Mouse (Mus musculus): ENCODE measurements around the gene Topaz1. TPM values are rescaled to one million over a fixed set of nuclear protein-coding genes. Genes with fewer than 3 reads are reported as not detected.

The Topaz1 gene
- total RNA-seq, 2 experiments from 2014 or later = not detected

DNA sequence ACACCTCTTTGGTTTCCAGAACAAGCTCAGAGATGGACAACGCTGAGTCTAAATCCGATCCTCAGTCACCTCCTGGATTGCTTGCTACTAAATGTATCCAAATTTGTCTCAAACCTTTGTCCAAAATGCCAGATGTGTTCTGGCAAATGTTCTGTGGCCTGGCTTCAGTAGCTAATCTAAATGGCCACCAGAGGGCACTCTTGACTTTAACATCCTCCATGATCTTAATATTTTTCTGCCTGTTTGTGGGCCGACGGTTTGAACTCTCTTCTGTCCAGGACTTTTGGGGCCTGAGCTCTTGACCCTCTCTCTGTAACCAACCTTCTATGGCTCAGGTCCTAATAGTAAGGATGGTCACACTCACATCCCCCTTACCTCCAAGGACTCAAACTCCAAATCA is 10.4 kb upstream of the Topaz1 start:
- Histone ChIP-seq H3K4me3 (no peak overlapping the region), H3K27ac (no peak overlapping the region)
- TF ChIP-seq CTCF (IDR thresholded peaks at IDR 0.05) = peak; percentile 77
- intact Hi-C loops (cut with DNase I) = loop anchor here (5.0 to 10.0 kb wide), 4 partner anchors 71 to 516 kb away; partner anchors contain the start of gene Tcaim
- no peak for DNase-seq (ENCODE audit: extremely low spot score in 1 of 2, low spot score in 2 of 2)

DNA sequence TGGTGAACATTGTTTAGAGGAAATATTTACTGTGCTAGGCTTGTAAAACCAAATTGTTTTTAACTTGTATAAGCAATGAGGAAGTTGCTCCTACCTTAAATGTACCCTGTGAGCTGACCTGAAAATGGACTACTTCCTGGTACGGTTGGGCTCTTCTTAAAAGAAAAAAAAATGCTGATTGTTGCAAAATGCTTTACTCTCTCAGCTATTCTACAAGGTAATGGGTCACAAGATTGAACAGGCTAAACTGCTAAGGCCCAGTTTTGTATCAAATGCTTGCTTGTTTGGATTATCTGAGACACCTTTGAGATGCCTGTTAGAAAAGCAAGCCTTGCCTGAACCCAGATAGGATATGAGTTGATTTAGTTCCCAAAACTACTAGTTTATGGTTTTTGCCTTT is 1.3 kb upstream of the Topaz1 start:
- intact Hi-C loops (cut with DNase I) = no loop called here

DNA sequence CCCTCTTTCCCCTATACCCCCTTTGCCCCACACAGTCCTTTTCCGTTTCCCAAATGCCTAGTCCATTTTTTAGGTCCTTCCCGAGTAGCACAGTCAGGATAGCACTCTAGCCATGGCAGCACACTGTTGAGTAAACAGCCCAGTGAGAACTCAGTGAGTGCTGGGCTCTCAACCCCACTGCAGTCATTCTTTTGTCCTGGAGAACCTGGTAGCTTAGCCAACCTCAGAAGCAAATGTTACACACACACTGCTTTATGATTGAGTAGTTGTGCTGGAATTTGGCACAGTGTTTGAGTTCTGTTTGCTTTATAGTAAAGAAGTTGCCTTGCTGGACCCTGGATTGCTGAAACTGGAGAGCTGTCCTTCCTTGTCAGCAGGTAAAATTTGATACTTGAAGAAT is 10.5 kb downstream of the Topaz1 start:
- no peak for TF ChIP-seq CTCF (IDR thresholded peaks at IDR 0.05)
- no peak overlapping the region for H3K4me3 ChIP-seq
- H3K27ac ChIP-seq = no peak overlapping the region
- intact Hi-C loops (cut with DNase I) = no loop called here
- no peak for DNase-seq (ENCODE audit: extremely low spot score in 1 of 2, low spot score in 2 of 2)

More for the DNA sequence above, 1.3 kb upstream of the Topaz1 start:
- TF ChIP-seq CTCF (IDR thresholded peaks at IDR 0.05) = no peak
- Histone ChIP-seq H3K27ac (no peak overlapping the region), H3K4me3 (no peak overlapping the region)
- DNase-seq (ENCODE audit: extremely low spot score in 1 of 2, low spot score in 2 of 2) = no peak

DNA sequence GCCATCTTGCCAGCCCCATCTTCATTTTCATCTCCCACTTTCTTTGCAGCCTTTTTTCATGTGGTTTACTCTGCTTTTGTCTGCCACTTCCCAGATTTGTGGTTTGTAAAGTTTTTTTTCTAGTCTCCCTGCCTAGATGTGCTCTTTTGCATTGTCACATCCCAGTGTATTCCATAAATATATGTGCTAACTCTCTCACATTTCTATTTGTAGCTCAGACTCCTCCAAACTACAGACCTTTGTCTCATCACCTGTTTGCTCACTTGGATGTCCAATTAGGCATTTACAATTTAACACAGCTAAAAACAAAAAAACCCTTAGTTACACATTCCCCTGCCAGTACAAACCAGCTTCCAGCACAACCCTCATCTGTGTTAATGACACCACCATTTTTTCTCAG is 13.0 kb downstream of the Topaz1 start:
- intact Hi-C loops (cut with DNase I) = no loop called here
- no peak overlapping the region for H3K27ac ChIP-seq
- TF ChIP-seq CTCF (IDR thresholded peaks at IDR 0.05) = no peak
- no peak for DNase-seq (ENCODE audit: extremely low spot score in 1 of 2, low spot score in 2 of 2)
- no peak overlapping the region for H3K4me3 ChIP-seq

DNA sequence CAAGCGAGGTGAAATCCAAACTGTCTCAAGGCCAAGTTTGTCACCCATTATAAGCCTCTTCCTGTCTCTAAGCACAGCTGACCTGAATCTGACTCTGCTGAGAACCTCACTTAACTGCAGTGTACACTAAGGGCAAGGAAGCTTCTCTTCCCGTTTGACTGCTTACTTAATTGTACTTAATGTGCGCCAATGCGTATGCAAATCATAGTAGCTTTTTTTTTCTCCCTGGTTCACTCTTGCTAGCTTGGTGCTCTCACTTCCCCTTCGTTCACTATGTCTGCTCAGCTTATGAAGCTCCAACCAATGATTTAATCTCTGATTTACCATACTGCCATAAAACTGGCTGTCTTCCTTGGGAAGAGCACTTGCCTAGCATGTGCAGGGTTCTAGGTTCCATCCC is 38.1 kb downstream of the Topaz1 start:
- intact Hi-C loops (cut with DNase I) = no loop called here
- no peak overlapping the region for H3K27ac ChIP-seq
- DNase-seq (ENCODE audit: extremely low spot score in 1 of 2, low spot score in 2 of 2) = no peak
- no peak overlapping the region for H3K4me3 ChIP-seq
- no peak for TF ChIP-seq CTCF (IDR thresholded peaks at IDR 0.05)

DNA sequence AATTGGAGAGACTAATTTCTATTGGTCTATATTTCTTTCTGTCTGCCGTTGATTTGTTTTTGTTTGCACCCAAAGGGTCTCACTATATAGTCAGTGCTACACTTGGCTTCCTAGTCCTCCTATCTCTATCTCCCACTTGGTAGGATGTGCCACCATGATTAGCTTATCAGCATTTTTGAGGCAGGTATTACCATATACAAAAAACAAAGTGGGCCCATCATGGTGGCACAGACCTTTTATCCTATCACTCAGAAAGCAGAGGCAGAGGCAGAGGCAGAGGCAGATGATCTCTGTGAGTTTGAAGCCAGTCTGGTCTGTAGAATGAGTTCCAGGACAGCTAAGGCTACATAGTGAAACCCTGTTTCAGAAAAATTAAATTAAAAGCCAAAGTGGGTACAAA is 39.4 kb downstream of the Topaz1 start:
- TF ChIP-seq CTCF (IDR thresholded peaks at IDR 0.05) = no peak
- H3K27ac ChIP-seq = no peak overlapping the region
- H3K4me3 ChIP-seq = no peak overlapping the region
- intact Hi-C loops (cut with DNase I) = no loop called here
- no peak for DNase-seq (ENCODE audit: extremely low spot score in 1 of 2, low spot score in 2 of 2)

DNA sequence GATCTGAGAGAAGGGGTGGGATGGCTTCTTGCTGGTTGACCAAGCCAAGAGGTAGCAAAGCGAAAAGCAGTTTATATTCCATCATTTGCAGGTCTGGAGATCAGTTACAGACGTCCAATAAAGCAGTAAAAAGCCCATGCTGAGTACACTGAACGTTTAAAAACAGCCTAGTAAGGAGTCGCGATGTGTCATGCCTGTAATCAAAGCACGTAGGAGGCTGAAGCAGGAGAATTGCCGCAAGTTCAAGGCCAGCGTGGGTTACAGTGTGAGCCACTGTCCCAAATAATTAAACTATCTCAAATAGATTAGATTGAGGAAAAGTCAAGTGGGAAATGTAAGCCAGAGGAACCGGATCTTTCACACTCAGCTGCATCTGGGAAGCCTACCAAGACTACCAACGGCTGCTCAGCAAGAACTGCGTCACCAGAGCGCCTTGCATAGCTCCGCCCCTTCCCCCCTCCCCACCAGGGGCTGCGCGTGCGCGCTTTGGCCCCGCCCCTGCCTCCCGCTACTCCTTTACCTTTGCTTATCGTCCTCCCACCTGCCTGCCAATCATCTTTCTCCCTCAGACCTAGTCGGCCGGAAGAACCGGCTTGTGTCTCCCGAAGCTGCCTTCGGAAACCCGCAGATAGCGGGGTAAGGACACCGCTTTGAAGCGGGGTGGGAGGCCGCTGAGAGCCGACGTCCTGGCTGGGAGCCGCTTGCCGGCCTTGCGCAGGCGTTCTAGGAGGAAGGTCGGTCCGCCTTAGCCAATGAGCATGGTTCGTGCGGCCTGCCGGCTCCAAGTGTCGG is 58.1 kb downstream of the Topaz1 start, which contains the start of gene Tcaim:
Gene Tcaim, plus strand, starts transcription at position 487 of the 792 bp plus-strand sequence.
- peak within 1 kb of the TSS; percentile 98 for H3K27ac ChIP-seq
- peak within 1 kb of the TSS; percentile 58 for H3K4me3 ChIP-seq
- intact Hi-C loops (cut with DNase I) = loop anchor here (5.0 kb wide), 1 partner anchor 68 kb away; no protein-coding TSS in a partner anchor

DNA sequence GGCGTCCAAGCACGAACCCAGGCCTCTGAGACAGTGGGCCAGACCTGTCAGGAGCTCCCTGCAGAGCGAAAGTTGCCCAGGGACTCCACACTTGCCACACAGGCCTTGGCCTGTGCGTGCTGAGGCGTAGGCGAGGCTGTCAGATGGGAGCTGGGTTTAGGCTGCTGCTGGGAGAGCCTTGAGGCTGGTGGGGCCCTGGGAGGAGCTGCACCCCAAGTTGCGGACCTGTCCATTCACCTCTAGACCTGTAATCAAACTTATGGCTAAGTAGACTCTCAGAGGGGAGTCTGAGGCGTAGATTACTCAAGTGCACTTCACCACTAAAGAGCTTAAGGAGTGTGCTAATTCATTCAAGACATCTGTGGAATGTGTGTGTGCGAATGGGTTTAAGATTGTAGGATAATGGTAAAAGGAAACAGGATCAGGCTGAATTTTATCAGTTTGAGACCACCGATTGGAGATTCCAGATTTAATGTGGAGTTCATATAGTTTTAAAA is 58.7 kb downstream of the Topaz1 start:
- peak overlapping the region; percentile 98 for H3K27ac ChIP-seq
- no peak for TF ChIP-seq CTCF (IDR thresholded peaks at IDR 0.05)
- intact Hi-C loops (cut with DNase I) = loop anchor here (5.0 kb wide), 1 partner anchor 69 kb away; no protein-coding TSS in a partner anchor
- DNase-seq (ENCODE audit: extremely low spot score in 1 of 2, low spot score in 2 of 2) = no peak
- peak overlapping the region; percentile 58 for H3K4me3 ChIP-seq

More for the DNA sequence above, 58.1 kb downstream of the Topaz1 start, which contains the start of gene Tcaim:
- no peak for TF ChIP-seq CTCF (IDR thresholded peaks at IDR 0.05)
- peak; percentile 89 to 91 for DNase-seq (ENCODE audit: extremely low spot score in 1 of 2, low spot score in 2 of 2)

DNA sequence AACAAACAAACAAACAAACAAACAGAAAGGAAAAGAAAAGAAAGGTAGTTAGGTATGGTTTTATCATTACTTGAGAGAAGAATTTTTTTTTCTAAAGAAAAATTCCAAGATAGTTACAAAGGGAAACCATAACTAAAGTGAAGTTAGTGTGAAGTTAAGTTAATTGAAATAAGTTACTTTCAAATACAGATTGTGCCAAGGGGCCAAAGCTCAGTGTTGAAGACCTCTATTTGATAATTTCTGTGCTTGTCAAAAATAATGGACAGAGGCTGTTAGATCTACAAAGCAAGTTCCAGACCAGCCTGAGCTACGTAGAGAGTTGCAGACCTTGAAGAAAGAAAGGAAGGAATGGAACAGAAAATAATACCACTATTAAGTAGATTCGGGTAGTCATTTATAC is 60.0 kb downstream of the Topaz1 start:
- no peak for DNase-seq (ENCODE audit: extremely low spot score in 1 of 2, low spot score in 2 of 2)
- Histone ChIP-seq H3K4me3 (no peak overlapping the region), H3K27ac (no peak overlapping the region)
- intact Hi-C loops (cut with DNase I) = loop anchor here (5.0 kb wide), 1 partner anchor 70 kb away; no protein-coding TSS in a partner anchor
- TF ChIP-seq CTCF (IDR thresholded peaks at IDR 0.05) = no peak

DNA sequence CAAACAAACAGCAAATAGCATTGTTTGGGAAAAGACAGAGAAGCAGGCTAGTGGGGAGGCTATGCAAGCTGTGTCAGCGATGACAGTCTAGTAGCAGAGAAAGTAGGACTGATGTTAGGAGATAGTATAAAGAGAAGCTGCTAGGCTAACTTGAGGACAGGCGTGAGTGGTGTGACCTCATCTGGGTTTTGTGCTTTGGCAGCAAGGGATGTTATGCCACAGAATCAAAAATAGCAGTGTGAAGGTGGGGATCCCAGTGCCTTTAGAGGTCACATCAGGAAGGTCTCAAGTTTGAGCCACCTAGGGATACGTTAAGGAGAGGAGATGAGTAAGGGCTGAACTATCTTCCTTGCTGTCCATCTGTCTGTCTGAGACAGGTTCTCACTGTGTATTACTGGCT is 63.1 kb downstream of the Topaz1 start:
- no peak for DNase-seq (ENCODE audit: extremely low spot score in 1 of 2, low spot score in 2 of 2)
- intact Hi-C loops (cut with DNase I) = no loop called here
- Histone ChIP-seq H3K4me3 (no peak overlapping the region), H3K27ac (no peak overlapping the region)
- TF ChIP-seq CTCF (IDR thresholded peaks at IDR 0.05) = no peak

DNA sequence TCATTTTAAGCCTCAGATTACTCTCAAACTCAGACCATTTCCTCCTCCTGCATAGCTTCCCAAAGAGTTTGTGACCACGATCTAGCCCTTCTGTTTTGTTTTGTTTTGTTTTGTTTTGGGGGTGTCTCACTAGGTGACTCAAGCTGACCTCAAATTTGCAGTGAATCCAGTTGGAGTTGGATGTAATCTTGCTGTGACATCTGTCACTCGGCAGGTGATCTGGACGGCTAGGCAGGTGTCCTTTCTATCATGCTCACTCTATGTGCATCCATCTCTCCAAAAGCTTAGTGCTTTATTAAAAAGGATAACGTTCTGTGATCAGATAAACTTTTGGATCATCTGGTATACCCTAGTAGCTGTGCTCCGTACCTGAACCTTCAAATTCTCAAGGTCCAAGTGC is 65.2 kb downstream of the Topaz1 start:
- intact Hi-C loops (cut with DNase I) = no loop called here
- DNase-seq (ENCODE audit: extremely low spot score in 1 of 2, low spot score in 2 of 2) = no peak

DNA sequence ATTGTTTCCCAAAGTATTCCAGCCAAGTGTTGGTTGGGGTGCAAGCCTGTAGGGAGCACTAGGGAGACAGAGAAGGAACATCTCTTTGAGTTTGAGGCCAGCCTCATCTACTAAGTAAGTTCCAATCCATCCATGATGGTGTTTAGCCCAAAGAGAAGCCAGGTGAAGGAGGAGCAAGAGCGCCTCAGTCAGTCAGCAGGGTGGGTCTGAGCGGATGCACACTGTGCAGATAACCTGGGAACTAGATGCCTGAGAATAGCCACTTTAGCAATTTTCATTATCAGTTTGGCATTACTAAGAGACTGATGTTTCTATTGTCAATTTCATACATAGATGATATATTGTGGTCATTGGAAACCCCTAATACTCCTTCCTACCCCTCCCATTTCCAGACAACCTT is 67.6 kb downstream of the Topaz1 start:
- Histone ChIP-seq H3K4me3 (no peak overlapping the region), H3K27ac (no peak overlapping the region)
- intact Hi-C loops (cut with DNase I) = no loop called here
- TF ChIP-seq CTCF (IDR thresholded peaks at IDR 0.05) = no peak
- DNase-seq (ENCODE audit: extremely low spot score in 1 of 2, low spot score in 2 of 2) = no peak

More for the DNA sequence above, 65.2 kb downstream of the Topaz1 start:
- TF ChIP-seq CTCF (IDR thresholded peaks at IDR 0.05) = no peak
- H3K4me3 ChIP-seq = no peak overlapping the region
- no peak overlapping the region for H3K27ac ChIP-seq
